Mouse (Mus musculus): ENCODE measurements around the gene Elf2. TPM values are rescaled to one million over a fixed set of nuclear protein-coding genes. Genes with fewer than 3 reads are reported as not detected.

Gene Elf2
- polyA plus RNA-seq, 1 experiment from 2014 or later = 50.7 TPM

DNA sequence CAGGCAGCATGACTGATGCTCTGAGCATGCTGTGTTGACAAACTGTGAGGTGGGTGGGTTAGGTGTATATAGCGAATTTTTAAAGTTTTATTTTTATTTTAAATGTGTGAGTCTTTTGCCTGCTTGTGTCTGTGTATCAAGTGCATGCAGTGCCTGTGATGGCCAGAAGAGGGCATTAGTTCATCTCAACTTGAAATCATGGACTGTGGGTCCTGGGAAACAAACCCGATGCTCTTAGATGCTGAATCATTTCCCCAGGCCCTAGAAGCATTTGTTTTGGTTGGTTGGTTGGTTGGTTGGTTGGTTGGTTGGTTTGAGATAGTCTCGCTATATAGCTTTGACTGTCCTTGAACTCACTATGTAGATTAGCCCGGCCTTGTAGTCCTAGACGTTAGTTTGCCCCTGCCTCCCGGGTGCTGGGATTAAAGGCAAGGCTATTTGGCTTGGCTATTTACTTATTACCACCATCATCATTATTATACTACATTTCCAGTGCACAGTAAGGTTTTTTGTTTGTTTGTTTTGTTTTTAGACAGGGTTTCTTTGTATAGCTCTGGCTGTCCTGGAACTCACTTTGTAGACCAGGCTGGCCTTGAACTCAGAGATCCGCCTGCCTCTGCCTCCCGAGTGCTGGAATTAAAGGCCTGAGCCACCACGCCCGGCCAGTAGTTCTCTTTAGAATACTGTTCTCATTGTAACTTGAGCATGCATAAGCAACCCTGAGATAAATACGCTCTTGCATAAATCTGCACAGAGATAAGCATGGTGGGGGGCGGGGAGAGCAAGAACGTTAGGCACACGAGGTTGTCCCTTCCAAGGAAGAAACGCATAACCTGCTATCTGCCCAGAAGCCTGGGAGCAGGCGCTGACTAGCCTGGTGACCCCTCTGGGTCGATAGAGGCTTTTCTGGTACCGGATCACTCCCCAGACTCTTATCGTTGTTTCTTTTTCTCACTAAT, 35.1 kb upstream of the Elf2 start:
- ATAC-seq (ENCODE audit: extremely low read depth, insufficient number of reproducible peaks, low FRiP score, low TSS enrichment) = no peak
- Histone ChIP-seq H3K4me1 (peaks cover 3% of the 10 kb centered on the region; the same call in 1 of the 2 replicates), H3K27me3 (replicated peaks) (no peaks in the 10 kb centered on the region), H3K27ac (replicated peaks) (no peak overlapping the region), H3K4me2 (no peak overlapping the region), H3K9ac (no peak overlapping the region), H3K4me3 (no peak overlapping the region), H3K9me3 (no peaks in the 10 kb centered on the region), H3K36me3 (no peaks in the 10 kb centered on the region)
- WGBS = 72% methylated on average over 19 of the region's 19 CpGs

DNA sequence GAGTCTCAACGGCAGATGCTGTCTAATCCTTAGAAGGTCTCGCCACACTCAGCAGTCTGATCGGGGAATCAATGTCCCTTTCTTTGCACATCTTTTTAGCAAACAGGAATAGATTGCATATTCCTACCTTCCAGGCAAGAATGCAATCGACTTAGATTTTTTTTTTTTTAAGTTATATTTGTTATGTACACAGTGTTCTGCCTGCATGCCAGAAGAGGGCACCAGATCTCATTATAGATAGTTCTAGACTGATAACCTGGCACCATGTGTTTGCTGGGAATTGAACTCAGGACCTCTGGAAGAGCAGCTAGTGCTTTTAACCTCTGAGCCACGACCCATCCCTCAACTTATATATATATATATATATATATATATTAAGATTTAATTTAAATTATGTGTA, 33.1 kb upstream of the Elf2 start:
- Histone ChIP-seq H3K27me3 (replicated peaks) (no peaks in the 10 kb centered on the region), H3K36me3 (no peaks in the 10 kb centered on the region), H3K9ac (no peak overlapping the region), H3K27ac (replicated peaks) (no peak overlapping the region), H3K4me2 (no peak overlapping the region), H3K4me1 (peaks cover 2% of the 10 kb centered on the region; the same call in 1 of the 2 replicates), H3K9me3 (no peaks in the 10 kb centered on the region), H3K4me3 (no peak overlapping the region)
- no peak for ATAC-seq (ENCODE audit: extremely low read depth, insufficient number of reproducible peaks, low FRiP score, low TSS enrichment)
- WGBS = 69% methylated on average over 5 of the region's 5 CpGs

DNA sequence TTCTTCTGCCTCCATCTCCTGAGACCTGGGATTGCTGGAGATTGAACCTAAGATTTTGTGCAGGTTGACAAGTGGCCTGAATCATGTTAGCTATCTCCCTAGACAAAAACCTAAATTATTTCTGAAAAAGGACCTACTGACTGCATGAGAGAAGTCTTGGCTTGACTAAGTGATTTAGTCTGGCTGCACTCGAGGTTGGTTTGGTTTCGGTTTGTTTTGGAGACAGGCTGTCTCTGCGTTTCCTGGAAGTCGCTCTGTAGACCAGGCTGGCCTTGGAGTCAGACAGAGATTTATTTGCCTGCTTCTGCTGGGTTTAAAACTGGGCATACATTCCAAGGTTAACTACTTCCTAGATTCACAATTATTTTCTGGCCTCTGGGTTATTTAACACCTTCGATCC, 32.4 kb upstream of the Elf2 start:
- Histone ChIP-seq H3K4me2 (no peak overlapping the region), H3K27me3 (replicated peaks) (no peaks in the 10 kb centered on the region), H3K9me3 (no peaks in the 10 kb centered on the region), H3K4me3 (no peak overlapping the region), H3K36me3 (no peaks in the 10 kb centered on the region), H3K27ac (replicated peaks) (no peak overlapping the region), H3K9ac (no peak overlapping the region), H3K4me1 (no peaks in the 10 kb centered on the region)
- 65% methylated on average over 5 of the region's 5 CpGs for WGBS
- ATAC-seq (ENCODE audit: extremely low read depth, insufficient number of reproducible peaks, low FRiP score, low TSS enrichment) = no peak

DNA sequence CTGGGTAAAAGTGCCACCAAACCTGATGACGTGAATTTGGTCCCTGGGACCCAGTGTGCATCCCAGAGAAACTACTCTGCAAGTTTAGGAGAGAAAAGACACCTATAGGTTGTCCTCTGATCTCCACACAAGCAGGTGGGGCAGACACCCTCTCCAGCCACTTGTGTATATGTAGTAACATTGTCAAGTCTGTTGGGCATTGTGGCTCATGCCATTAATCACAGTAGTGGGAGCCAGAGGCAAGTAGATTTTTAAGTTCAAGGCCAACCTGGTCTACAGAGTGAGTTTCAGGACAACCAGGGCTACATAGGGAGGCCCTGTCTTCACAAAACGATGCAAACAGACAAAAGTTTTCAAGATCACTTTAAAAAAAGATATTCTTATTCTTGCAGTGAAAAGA, 31.4 kb upstream of the Elf2 start:
- no peak overlapping the region for H3K9ac ChIP-seq
- no peaks in the 10 kb centered on the region for H3K4me1 ChIP-seq
- H3K27ac ChIP-seq (replicated peaks) = no peak overlapping the region
- WGBS = 64% methylated on average over 2 of the region's 2 CpGs
- H3K4me3 ChIP-seq = no peak overlapping the region
- H3K27me3 ChIP-seq (replicated peaks) = no peaks in the 10 kb centered on the region
- no peak for ATAC-seq (ENCODE audit: extremely low read depth, insufficient number of reproducible peaks, low FRiP score, low TSS enrichment)
- no peaks in the 10 kb centered on the region for H3K9me3 ChIP-seq
- no peak overlapping the region for H3K4me2 ChIP-seq
- H3K36me3 ChIP-seq = no peaks in the 10 kb centered on the region

DNA sequence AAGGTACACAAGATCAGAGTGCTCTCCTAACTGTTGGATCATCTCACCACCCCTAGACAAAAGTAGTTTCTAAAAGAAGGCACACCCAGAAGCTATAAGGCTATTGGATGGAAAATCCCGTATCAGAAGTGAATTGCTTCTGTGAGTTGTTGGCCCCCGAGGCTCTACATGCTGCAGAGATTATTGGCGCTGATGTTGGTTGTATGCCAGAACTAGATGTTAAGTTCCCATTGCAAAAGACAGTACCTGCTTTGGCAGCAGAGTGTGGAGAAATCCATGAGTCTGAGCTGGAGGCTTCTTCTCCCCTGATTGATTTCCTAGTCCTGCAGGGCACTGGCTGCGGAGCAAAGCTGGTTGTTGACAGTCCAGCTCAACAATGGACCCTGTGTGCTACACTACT, 27.5 kb upstream of the Elf2 start:
- Histone ChIP-seq H3K4me1 (peaks cover 14% of the 10 kb centered on the region), H3K9ac (no peak overlapping the region), H3K4me2 (no peak overlapping the region), H3K27me3 (replicated peaks) (no peaks in the 10 kb centered on the region), H3K9me3 (no peaks in the 10 kb centered on the region), H3K4me3 (no peak overlapping the region), H3K27ac (replicated peaks) (no peak overlapping the region), H3K36me3 (no peaks in the 10 kb centered on the region)
- no peak for ATAC-seq (ENCODE audit: extremely low read depth, insufficient number of reproducible peaks, low FRiP score, low TSS enrichment)
- WGBS = 59% methylated on average over 4 of the region's 4 CpGs

DNA sequence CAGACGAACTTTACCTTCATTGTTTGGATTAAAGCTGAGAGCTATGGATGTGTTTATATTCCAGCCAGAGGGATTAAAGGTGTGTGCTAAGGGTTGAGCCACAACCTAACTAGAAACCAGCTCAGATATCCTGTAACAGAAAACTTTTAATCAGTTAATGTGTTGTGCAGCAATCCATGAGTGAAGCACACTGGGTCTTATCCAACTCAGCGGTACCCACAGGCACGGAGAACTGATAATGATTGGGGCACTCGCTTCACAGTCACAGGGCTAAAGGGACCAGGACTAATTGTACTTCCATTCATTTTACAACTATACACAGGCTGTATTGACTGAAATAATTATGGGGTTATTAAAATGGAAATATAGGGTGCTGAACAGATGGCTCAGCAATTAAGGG, 26.5 kb upstream of the Elf2 start:
- Histone ChIP-seq H3K4me1 (peaks cover 14% of the 10 kb centered on the region), H3K27ac (replicated peaks) (no peak overlapping the region), H3K9me3 (no peaks in the 10 kb centered on the region), H3K9ac (no peak overlapping the region), H3K4me3 (no peak overlapping the region), H3K27me3 (replicated peaks) (no peaks in the 10 kb centered on the region), H3K36me3 (no peaks in the 10 kb centered on the region), H3K4me2 (no peak overlapping the region)
- no peak for ATAC-seq (ENCODE audit: extremely low read depth, insufficient number of reproducible peaks, low FRiP score, low TSS enrichment)
- WGBS = 56% methylated on average over 4 of the region's 4 CpGs

DNA sequence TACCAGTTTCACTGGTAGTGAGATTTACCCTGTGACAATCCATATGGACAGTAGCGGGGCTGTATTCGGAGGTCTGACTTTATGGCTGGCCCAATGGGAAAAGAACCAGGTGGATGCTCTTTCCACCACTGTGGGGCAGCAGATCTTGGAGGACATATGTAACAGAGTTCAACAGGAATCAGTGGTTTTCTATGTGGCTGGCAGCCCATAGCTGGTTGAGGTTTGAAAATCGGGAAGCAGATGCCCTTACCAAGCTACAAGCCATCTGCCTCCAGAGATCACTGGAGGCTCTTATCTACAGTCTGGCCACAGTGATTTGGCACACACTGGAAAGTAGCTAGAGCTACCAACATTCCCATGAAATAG, 25.0 kb upstream of the Elf2 start:
- peak overlapping the region; percentile 76 for H3K4me2 ChIP-seq
- H3K27ac ChIP-seq (replicated peaks) = peak overlapping the region; percentile 53; the same call in 1 of the 2 replicates
- H3K36me3 ChIP-seq = no peaks in the 10 kb centered on the region
- H3K9me3 ChIP-seq = no peaks in the 10 kb centered on the region
- 5% methylated on average over 3 of the region's 3 CpGs for WGBS
- peaks cover 18% of the 10 kb centered on the region for H3K4me1 ChIP-seq
- peak overlapping the region; percentile 56 for H3K4me3 ChIP-seq
- no peaks in the 10 kb centered on the region for H3K27me3 ChIP-seq (replicated peaks)
- ATAC-seq (ENCODE audit: extremely low read depth, insufficient number of reproducible peaks, low FRiP score, low TSS enrichment) = no peak
- peak overlapping the region; percentile 77 for H3K9ac ChIP-seq

DNA sequence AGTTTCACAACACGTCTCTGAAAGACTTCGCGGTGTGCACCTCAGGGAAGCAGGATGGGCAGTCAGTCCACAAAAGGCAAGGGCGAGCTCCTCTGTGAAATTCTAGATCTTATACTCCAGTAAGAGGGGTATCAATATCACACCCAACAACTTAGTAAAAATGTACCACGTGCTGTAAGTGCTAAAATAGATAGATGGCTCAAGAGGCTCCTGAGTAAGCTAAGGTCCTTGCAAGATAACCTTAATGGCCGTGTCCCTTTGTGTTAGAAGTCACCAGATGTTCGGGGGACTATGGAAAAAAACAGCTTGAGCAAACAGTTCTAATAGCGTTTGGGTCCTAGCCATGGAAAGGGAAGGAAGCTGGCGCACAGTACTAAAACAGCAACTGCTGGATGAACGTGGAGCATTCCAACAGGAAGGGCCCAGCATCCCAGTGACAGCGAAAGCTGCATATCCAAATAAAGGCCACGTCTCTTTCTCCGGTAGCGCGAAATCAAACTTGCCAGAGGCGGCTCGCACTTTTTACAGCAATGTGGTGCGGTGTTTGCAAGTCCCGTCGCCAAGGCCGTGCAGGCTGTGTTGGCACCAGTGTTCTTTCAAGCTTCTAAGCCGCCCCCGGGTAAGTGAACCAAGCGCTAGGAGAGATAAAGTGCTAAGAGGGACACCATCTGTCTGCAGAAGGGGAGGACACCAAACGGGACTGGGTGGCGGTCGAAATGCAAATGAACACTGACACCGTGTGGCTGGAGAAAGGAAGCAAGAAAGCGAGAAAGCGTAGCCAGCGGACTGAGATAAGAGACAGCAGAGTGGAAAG, 24.4 kb upstream of the Elf2 start:
- H3K27me3 ChIP-seq (replicated peaks) = no peaks in the 10 kb centered on the region
- no peaks in the 10 kb centered on the region for H3K9me3 ChIP-seq
- H3K9ac ChIP-seq = peak overlapping the region; percentile 77
- H3K4me3 ChIP-seq = peak overlapping the region; percentile 56
- WGBS = 5% methylated on average over 31 of the region's 31 CpGs
- peaks cover 18% of the 10 kb centered on the region for H3K4me1 ChIP-seq
- H3K27ac ChIP-seq (replicated peaks) = peak overlapping the region; percentile 53
- H3K4me2 ChIP-seq = peak overlapping the region; percentile 76
- peak; percentile 56 for ATAC-seq (ENCODE audit: extremely low read depth, insufficient number of reproducible peaks, low FRiP score, low TSS enrichment)
- no peaks in the 10 kb centered on the region for H3K36me3 ChIP-seq

DNA sequence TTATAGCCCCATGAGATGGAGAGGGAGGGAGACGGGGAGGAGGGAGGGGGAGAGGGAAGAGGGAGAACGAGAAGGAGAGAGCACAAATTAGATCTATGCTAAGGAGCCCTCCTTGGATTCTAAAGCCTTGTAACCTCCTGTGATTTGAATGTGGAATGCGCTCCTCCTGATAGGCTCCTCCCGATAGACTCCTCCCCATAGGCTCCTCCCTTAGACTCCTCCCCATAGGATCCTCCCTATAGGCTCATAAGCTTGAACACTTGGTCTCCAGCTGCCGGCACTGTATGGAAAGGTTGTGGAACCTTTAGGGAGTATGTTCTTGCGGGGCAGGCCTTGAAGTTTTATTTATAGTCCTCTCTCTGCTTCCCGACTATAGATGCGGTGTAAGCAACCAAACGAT, 20.6 kb upstream of the Elf2 start:
- Histone ChIP-seq H3K27ac (replicated peaks) (no peak overlapping the region), H3K4me1 (peaks cover 37% of the 10 kb centered on the region), H3K4me2 (peak overlapping the region; percentile 29), H3K36me3 (no peaks in the 10 kb centered on the region), H3K27me3 (replicated peaks) (no peaks in the 10 kb centered on the region), H3K4me3 (no peak overlapping the region), H3K9me3 (no peaks in the 10 kb centered on the region), H3K9ac (no peak overlapping the region)
- no peak for ATAC-seq (ENCODE audit: extremely low read depth, insufficient number of reproducible peaks, low FRiP score, low TSS enrichment)
- 30% methylated on average over 9 of the region's 9 CpGs for WGBS

DNA sequence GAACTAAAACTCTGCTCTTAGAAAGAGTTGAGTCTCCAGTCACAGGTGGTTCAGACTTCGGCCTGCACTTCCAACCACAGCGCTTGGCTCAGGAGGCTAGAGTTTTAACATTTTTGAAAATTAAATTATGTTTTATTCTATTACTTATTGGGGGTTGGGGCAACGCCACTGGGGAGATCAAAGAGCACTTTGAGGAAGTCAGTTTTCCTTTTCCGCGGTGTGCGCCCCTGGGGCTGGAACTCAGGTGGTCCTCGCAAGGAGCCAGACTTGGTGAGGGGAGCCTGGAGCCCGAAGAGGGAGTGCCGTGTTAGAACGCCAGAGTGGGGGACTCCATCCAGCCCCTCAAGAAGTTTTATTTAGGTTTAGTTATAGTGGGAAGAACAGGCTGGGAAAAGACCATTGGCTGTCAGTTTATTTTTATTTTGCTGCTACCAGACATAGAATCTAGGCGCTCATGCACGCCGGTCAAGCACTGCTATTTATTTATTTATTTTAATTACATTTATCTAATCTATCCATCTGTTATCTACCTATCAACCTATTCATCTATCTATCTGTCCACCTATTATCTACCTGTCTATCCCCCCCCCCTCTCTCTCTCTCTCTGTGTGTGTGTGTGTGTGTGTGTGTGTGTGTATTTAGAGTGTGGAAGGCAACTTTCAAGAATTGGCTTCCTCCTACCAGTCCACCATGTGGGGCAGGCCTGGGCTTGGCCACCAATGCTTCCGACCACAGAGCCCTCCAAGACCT, 19.3 kb upstream of the Elf2 start:
- no peak for ATAC-seq (ENCODE audit: extremely low read depth, insufficient number of reproducible peaks, low FRiP score, low TSS enrichment)
- H3K4me3 ChIP-seq = peak overlapping the region; percentile 63
- H3K9ac ChIP-seq = no peak overlapping the region
- H3K9me3 ChIP-seq = no peaks in the 10 kb centered on the region
- peaks cover 29% of the 10 kb centered on the region for H3K4me1 ChIP-seq
- peak overlapping the region; percentile 75 for H3K4me2 ChIP-seq
- no peaks in the 10 kb centered on the region for H3K27me3 ChIP-seq (replicated peaks)
- no peaks in the 10 kb centered on the region for H3K36me3 ChIP-seq
- 30% methylated on average over 14 of the region's 14 CpGs for WGBS
- no peak overlapping the region for H3K27ac ChIP-seq (replicated peaks)

Data from heart, embryonic 13.5 days (tissue).